Mouse (Mus musculus): ENCODE data around the gene Izumo1. TPM values are rescaled to one million over a fixed set of nuclear protein-coding genes. Genes with fewer than 3 reads are reported as not detected.

The Izumo1 gene
- polyA plus RNA-seq, 1 experiment from 2014 or later: 0.15 TPM

DNA sequence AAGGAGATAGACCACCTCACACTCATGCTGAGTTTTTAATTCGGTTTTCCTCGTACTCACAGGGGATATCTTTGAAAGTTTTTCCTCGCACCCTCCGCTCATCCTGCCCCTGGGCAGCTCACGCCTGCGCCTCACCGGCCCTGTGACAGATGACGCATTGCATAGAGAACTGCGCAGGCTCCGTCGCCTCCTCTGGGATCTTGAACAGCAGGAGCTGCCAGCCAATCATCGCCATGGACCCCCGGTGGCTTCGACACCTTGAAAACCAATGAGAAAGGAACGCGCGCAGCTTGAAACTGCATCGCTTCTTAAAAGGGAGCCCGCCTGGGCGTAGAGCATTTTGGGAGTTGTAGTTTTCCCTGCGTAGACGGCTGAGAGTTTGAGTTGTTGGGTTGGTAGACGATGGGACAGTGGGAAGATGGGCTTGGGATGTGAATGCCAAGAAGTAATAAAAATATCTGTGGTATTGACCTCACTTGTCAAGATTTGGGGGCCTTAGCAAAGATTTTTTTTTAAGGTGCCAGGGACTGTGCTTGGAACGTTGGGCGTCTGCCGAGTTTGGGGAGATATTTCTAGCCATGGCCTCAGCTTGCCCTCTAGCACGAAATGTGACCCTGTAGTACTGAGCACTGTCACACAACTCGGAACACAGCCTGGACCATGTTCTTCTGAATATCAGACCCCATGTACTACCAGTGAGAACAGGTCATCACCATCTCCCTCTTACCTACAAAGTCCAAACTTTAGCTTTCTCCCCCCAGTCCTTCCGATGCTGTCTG is 17.2 kb downstream of the Izumo1 start:
- Histone ChIP-seq H3K4me1 (ENCODE audit: control insufficient read depth, insufficient read depth, low read length) (peaks cover 46% of the 10 kb centered on the region), H3K4me3 (replicated peaks; ENCODE audit: low read length) (peak overlapping the region; percentile 35), H3K4me2 (ENCODE audit: low read depth, low read length) (peak overlapping the region; percentile 56), H3K27ac (ENCODE audit: low read length) (no peak overlapping the region), H3K36me3 (ENCODE audit: control insufficient read depth, insufficient read depth, low read length) (0 out of 2 replicates have a peak, but pooled peaks cover 3% of the 10 kb centered on the region), H3K9ac (ENCODE audit: low read length) (peak overlapping the region; percentile 60), H3K27me3 (ENCODE audit: control insufficient read depth, insufficient read depth, low read length) (no peaks in the 10 kb centered on the region), H3K9me3 (replicated peaks; ENCODE audit: control insufficient read depth, low read length) (no peaks in the 10 kb centered on the region)
- ATAC-seq (ENCODE audit: insufficient read depth, low FRiP score): peak; percentile 87
- 21% methylated on average over 29 of the region's 29 CpGs for WGBS

- H3K4me2 ChIP-seq (ENCODE audit: low read depth, low read length): no peak within 1 kb of the TSS
- H3K4me1 ChIP-seq (ENCODE audit: control insufficient read depth, insufficient read depth, low read length): peaks cover 49% of the 10 kb centered on the region
These were observed 18.0 kb downstream of the Izumo1 start, which contains the start of gene Mamstr for GRCm38 (mm10) chr7:45639561-45640027. Gene Mamstr, plus strand, starts transcription at chr7:45639977.

DNA sequence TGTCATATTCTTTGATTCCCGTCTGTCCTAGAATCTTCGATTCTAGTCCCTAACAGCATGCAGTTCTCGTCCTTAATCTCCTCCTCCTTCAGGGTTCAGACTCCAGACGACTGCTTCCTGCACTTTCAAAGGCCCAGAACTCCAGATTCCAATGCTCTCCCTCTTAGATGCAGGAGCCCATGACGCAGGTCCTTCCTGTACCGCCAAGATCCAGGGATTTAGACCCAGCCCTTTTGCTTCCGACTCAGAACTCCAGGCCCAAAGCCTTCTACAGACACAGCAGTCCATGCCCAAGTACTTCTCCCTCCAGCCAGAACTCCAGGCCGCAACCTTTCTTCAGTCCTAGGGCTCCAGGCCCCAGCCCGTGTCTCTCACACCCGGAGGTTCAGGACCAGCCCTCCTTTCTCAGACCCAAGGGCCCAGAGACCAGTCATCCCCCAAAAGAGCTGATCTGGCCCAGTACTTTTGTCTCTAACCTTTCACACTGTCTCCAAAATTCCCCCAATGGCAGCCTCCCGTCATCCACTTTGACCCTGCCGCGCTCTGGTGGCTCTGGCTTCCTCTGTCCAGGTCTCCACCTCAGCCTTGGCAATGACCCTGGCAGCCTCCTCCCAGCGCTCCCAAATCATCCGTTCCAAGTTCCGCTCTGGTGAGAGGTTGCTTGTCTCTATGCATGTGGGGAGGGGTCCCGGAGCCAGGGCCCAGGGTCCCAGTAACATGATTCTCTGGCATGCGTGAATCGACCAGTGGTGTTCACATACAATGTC is 18.8 kb downstream of the Izumo1 start:
- H3K9me3 ChIP-seq (replicated peaks; ENCODE audit: control insufficient read depth, low read length): no peaks in the 10 kb centered on the region
- H3K9ac ChIP-seq (ENCODE audit: low read length): no peak overlapping the region
- no peak for ATAC-seq (ENCODE audit: insufficient read depth, low FRiP score)
- WGBS: 83% methylated on average over 19 of the region's 19 CpGs
- H3K27ac ChIP-seq (ENCODE audit: low read length): peak overlapping the region; percentile 38; the same call in 1 of the 2 replicates
- peaks cover 49% of the 10 kb centered on the region for H3K4me1 ChIP-seq (ENCODE audit: control insufficient read depth, insufficient read depth, low read length)
- H3K27me3 ChIP-seq (ENCODE audit: control insufficient read depth, insufficient read depth, low read length): no peaks in the 10 kb centered on the region
- H3K4me2 ChIP-seq (ENCODE audit: low read depth, low read length): no peak overlapping the region
- no peak overlapping the region for H3K4me3 ChIP-seq (replicated peaks; ENCODE audit: low read length)
- H3K36me3 ChIP-seq (ENCODE audit: control insufficient read depth, insufficient read depth, low read length): 0 out of 2 replicates have a peak, but pooled peaks cover 3% of the 10 kb centered on the region

More at GRCm38 (mm10) chr7:45639561-45640027, 18.0 kb downstream of the Izumo1 start, which contains the start of gene Mamstr:
- Histone ChIP-seq H3K27ac (ENCODE audit: low read length) (peak within 1 kb of the TSS; percentile 38; the same call in 1 of the 2 replicates), H3K36me3 (ENCODE audit: control insufficient read depth, insufficient read depth, low read length) (0 out of 2 replicates have a peak, but pooled peaks cover 3% of the 10 kb centered on the region), H3K9ac (ENCODE audit: low read length) (no peak within 1 kb of the TSS), H3K4me3 (replicated peaks; ENCODE audit: low read length) (no peak within 1 kb of the TSS), H3K9me3 (replicated peaks; ENCODE audit: control insufficient read depth, low read length) (no peaks in the 10 kb centered on the region), H3K27me3 (ENCODE audit: control insufficient read depth, insufficient read depth, low read length) (no peaks in the 10 kb centered on the region)
- ATAC-seq (ENCODE audit: insufficient read depth, low FRiP score): no peak
- 28% methylated on average over 19 of the region's 19 CpGs for WGBS

DNA sequence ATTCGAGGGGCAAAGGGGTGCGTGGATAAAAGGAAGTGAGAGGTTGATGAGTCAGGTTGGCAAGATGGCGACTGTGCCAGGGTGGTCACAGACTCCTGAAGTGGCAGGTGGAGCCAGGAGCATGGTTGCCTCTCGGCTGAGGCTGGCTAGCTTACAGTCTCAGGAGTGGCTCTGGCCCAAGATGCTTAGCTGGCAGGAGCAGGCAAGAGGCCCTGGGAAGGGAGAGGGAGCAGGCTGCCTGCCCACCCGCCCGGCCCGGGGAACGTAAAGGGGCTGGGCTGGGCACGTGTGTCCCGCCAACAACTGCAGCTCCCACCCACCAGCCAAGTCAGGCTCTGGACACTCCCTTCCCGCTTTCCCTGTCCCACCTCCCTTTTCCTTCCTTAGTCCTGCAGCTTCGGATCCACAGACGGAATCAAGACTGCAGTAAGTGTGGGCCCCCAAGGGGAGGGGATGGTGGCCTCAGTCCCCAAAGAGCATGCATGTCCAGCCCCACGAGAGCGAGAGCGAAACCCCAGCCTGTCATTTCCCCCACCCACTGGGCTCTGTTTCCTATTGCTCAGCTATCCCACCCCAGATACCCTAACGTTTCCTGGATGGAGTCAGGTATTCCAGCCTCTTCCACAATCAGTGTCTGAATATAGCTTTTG is 19.9 kb downstream of the Izumo1 start:
- peaks cover 49% of the 10 kb centered on the region for H3K4me1 ChIP-seq (ENCODE audit: control insufficient read depth, insufficient read depth, low read length)
- H3K9me3 ChIP-seq (replicated peaks; ENCODE audit: control insufficient read depth, low read length): no peaks in the 10 kb centered on the region
- peak; percentile 22 for ATAC-seq (ENCODE audit: insufficient read depth, low FRiP score)
- peak overlapping the region; percentile 84 for H3K4me2 ChIP-seq (ENCODE audit: low read depth, low read length)
- 0 out of 2 replicates have a peak, but pooled peaks cover 3% of the 10 kb centered on the region for H3K36me3 ChIP-seq (ENCODE audit: control insufficient read depth, insufficient read depth, low read length)
- H3K4me3 ChIP-seq (replicated peaks; ENCODE audit: low read length): peak overlapping the region; percentile 50
- peak overlapping the region; percentile 90; the same call in 1 of the 2 replicates for H3K27ac ChIP-seq (ENCODE audit: low read length)
- H3K9ac ChIP-seq (ENCODE audit: low read length): peak overlapping the region; percentile 81
- no peaks in the 10 kb centered on the region for H3K27me3 ChIP-seq (ENCODE audit: control insufficient read depth, insufficient read depth, low read length)
- 40% methylated on average over 17 of the region's 17 CpGs for WGBS

DNA sequence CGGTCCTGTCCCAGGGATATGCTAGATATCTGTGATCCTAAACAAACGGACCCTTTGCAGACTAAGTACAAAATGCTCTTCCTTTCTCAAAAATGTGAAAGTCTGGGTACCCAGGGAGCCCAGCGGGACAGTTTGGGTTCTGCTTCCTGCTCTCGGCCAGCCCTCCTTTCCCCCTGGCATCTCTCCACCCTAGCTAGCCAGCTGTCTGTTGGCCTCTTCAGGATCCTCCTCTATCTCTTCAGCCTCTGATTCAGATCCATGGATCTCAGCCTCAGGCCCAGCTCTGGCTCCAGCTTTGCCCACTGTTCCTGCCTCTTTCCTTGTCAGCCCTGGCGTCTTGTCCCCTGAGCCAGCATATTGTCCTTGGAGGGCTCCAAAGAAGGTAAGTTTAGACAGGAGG is 20.5 kb downstream of the Izumo1 start:
- H3K4me3 ChIP-seq (replicated peaks; ENCODE audit: low read length): peak overlapping the region; percentile 50
- no peaks in the 10 kb centered on the region for H3K9me3 ChIP-seq (replicated peaks; ENCODE audit: control insufficient read depth, low read length)
- 0 out of 2 replicates have a peak, but pooled peaks cover 2% of the 10 kb centered on the region for H3K36me3 ChIP-seq (ENCODE audit: control insufficient read depth, insufficient read depth, low read length)
- H3K4me2 ChIP-seq (ENCODE audit: low read depth, low read length): peak overlapping the region; percentile 84
- peak overlapping the region; percentile 90; the same call in 1 of the 2 replicates for H3K27ac ChIP-seq (ENCODE audit: low read length)
- ATAC-seq (ENCODE audit: insufficient read depth, low FRiP score): no peak
- 70% methylated on average over 5 of the region's 5 CpGs for WGBS
- peak overlapping the region; percentile 81 for H3K9ac ChIP-seq (ENCODE audit: low read length)
- no peaks in the 10 kb centered on the region for H3K27me3 ChIP-seq (ENCODE audit: control insufficient read depth, insufficient read depth, low read length)
- peaks cover 49% of the 10 kb centered on the region for H3K4me1 ChIP-seq (ENCODE audit: control insufficient read depth, insufficient read depth, low read length)

- no peaks in the 10 kb centered on the region for H3K36me3 ChIP-seq (ENCODE audit: control insufficient read depth, insufficient read depth, low read length)
- peak overlapping the region; percentile 81 for H3K9ac ChIP-seq (ENCODE audit: low read length)
- H3K4me1 ChIP-seq (ENCODE audit: control insufficient read depth, insufficient read depth, low read length): peaks cover 47% of the 10 kb centered on the region
- WGBS: 31% methylated on average over 16 of the region's 16 CpGs
- peak overlapping the region; percentile 50 for H3K4me3 ChIP-seq (replicated peaks; ENCODE audit: low read length)
- no peaks in the 10 kb centered on the region for H3K9me3 ChIP-seq (replicated peaks; ENCODE audit: control insufficient read depth, low read length)
- ATAC-seq (ENCODE audit: insufficient read depth, low FRiP score): no peak
- H3K27ac ChIP-seq (ENCODE audit: low read length): peak overlapping the region; percentile 90
- H3K4me2 ChIP-seq (ENCODE audit: low read depth, low read length): peak overlapping the region; percentile 84
- H3K27me3 ChIP-seq (ENCODE audit: control insufficient read depth, insufficient read depth, low read length): no peaks in the 10 kb centered on the region
These were observed 21.1 kb downstream of the Izumo1 start for GRCm38 (mm10) chr7:45642503-45643255.

DNA sequence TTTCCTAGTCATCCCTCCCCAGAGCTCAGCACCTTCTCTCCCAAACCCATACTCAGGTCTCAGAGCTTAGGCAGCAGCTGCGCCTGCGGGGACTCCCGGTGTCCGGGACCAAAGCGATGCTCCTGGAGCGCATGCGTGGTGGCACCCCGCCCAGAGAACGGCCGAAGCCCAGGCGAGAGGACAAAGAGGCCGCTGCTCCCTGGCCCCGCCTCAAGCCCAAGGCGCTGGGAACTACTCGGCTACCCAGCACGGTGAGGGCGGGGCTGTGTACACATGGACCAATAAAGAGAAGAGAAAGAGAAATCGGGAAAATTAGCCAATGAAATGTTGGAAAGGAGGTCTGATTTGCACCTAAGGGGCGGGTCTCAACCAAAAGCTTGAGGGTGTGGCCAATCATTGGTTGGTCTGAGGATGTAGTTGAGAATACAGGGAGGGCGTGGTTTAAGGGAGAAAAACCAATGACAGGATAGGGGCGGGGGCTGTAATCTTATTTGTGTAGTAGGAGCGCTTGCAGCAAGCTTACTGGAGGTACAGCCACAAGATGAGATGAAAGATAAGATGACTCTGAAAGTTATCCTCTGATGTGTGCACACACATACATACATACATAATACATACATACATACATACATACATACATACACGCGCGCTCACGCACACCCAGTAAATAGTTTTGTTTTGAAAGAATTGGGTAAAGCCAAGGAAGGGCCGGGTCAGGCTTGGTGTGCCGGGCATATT is 22.0 kb downstream of the Izumo1 start:
- Histone ChIP-seq H3K4me2 (ENCODE audit: low read depth, low read length) (peak overlapping the region; percentile 84), H3K36me3 (ENCODE audit: control insufficient read depth, insufficient read depth, low read length) (no peaks in the 10 kb centered on the region), H3K9ac (ENCODE audit: low read length) (peak overlapping the region; percentile 81), H3K4me1 (ENCODE audit: control insufficient read depth, insufficient read depth, low read length) (peaks cover 40% of the 10 kb centered on the region), H3K27ac (ENCODE audit: low read length) (peak overlapping the region; percentile 90), H3K9me3 (replicated peaks; ENCODE audit: control insufficient read depth, low read length) (no peaks in the 10 kb centered on the region), H3K4me3 (replicated peaks; ENCODE audit: low read length) (peak overlapping the region; percentile 50), H3K27me3 (ENCODE audit: control insufficient read depth, insufficient read depth, low read length) (no peaks in the 10 kb centered on the region)
- WGBS: 4% methylated on average over 28 of the region's 28 CpGs
- peak; percentile 91 for ATAC-seq (ENCODE audit: insufficient read depth, low FRiP score)

Measured in stomach, embryonic 16.5 days (tissue).